Mouse (Mus musculus): ENCODE results near the gene Cap1. TPM values are rescaled to one million over a fixed set of nuclear protein-coding genes. Genes with fewer than 3 reads are reported as not detected.
"Not testable (repeated sequence)": the region's sequence is repeated elsewhere in the genome, so short reads cannot be mapped to it uniquely, and the experiment has no call there.

Gene Cap1
- polyA plus RNA-seq, 1 experiment from 2014 or later, result 76.0 TPM

DNA sequence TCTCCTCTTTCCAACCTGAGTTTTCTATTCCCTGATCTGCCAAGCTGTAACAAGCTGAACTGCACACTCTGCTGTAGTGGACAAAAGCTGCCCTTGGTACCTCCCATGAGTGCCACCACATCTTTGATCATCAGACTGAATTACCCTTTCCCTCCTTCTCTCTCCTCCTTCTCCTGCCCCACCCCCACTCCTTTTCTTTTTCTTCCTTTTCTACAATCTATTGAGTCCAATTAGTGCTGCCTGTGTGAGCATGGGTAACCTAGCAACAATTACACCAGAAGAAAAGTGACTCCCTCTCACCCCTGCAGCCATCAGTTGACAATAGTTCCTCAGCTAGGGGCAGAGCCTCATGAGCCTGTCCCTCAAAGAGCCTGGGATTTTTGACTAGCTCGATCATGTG is 54.0 kb downstream of the Cap1 start:
- Histone ChIP-seq H3K4me2 (no peak overlapping the region), H3K9ac (no peak overlapping the region), H3K4me1 (replicated peaks) (peaks cover 24% of the 10 kb centered on the region), H3K9me3 (no peaks in the 10 kb centered on the region), H3K4me3 (no peak overlapping the region), H3K27ac (peak overlapping the region; percentile 41; the same call in 1 of the 2 replicates), H3K27me3 (no peaks in the 10 kb centered on the region), H3K36me3 (no peaks in the 10 kb centered on the region)
- ATAC-seq (ENCODE audit: low FRiP score), result no peak
- WGBS, result 11% methylated on average over 1 of the region's 1 CpGs

DNA sequence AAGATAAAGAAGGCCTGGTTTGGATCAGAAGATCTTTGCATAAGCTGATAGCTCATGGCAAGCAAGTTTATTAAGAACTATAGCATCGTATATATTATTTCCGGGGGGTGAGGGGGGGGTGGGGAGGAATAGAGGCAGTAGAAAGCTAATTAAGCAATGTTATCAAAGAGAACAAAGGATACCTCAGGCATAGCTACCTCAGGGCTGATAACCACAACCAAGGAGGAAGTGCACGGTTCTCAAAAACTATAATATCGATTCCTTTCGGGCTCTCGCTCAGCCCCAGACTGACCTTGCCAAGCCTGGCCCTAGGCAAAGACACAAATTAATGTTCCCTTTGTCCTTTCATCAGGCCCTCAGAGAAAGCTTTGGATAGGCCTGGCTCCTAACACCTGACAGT is 56.5 kb downstream of the Cap1 start:
- H3K27ac ChIP-seq, result no peak overlapping the region
- H3K4me1 ChIP-seq (replicated peaks), result peaks cover 9% of the 10 kb centered on the region; the same call in 1 of the 2 replicates
- no peaks in the 10 kb centered on the region for H3K9me3 ChIP-seq
- H3K9ac ChIP-seq, result no peak overlapping the region
- H3K36me3 ChIP-seq, result no peaks in the 10 kb centered on the region
- no peak overlapping the region for H3K4me3 ChIP-seq
- no peak for ATAC-seq (ENCODE audit: low FRiP score)
- no peak overlapping the region for H3K4me2 ChIP-seq
- WGBS, result 97% methylated on average over 6 of the region's 6 CpGs
- H3K27me3 ChIP-seq, result no peaks in the 10 kb centered on the region

DNA sequence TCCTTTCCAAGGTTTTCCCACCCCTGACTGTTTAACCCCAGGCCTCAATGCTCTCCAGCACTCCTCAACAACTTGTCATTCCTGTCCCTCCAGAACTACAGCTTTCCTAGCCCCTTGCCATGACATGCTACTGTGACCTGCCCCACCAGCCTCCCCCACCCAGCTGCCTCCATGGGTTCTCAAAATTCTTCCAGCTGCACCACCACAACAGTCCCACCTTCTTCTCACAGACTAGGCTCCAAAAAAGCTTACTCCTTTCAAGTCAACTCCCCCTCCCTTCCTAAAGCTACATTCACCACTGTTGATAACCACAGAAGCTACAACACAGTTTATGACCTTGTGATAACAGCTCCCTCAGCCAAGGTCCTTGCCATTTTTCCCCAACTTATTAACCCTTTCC is 58.2 kb downstream of the Cap1 start:
- ATAC-seq (ENCODE audit: low FRiP score), result no peak
- H3K4me2 ChIP-seq, result no peak overlapping the region
- no peak overlapping the region for H3K4me3 ChIP-seq
- H3K27me3 ChIP-seq, result no peaks in the 10 kb centered on the region
- peaks cover 9% of the 10 kb centered on the region; the same call in 1 of the 2 replicates for H3K4me1 ChIP-seq (replicated peaks)
- no peak overlapping the region for H3K9ac ChIP-seq
- H3K27ac ChIP-seq, result no peak overlapping the region
- no peaks in the 10 kb centered on the region for H3K9me3 ChIP-seq
- no peaks in the 10 kb centered on the region for H3K36me3 ChIP-seq

DNA sequence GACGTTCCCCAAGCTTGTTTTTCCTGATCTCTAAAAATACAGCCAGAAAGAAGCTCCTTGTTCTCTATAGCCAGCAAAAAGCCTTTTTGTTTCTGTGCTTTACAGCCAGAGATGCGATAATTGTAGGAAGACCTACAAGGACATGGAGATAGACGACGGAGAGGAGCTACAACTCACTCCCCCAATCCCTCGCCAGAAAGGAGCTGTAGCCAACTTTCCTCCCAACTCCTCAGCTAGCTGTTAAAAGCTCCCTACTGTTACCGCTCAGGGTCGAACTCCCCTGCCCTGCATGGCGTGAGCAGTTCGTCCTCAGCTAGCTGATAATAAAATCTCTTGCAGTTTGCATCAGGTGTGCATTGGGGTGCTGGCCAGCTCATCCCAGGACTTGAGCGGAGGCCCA is 64.9 kb downstream of the Cap1 start:
- not testable (repeated sequence) for ATAC-seq (ENCODE audit: low FRiP score)
- 48% methylated on average over 10 of the region's 10 CpGs for WGBS

DNA sequence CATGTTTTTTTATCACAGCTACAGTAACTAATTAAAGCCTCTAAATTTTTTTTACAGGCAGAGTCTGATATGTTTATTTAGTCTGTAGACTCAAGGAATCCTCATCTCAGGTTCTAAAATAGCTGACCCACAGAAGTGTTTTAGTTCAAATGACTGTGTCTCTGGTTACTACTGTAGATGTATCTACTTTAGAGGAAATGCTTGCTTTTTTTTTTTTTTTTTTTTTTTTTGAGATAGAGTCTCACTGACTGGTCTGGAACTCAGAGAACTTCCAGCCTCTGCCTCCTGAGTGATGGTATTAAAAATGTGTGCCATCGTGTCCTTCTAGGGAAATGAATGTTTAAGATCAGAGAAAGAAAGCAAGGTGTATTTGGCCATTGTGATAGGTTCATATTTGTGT is 69.7 kb downstream of the Cap1 start:
- H3K27me3 ChIP-seq, result no peaks in the 10 kb centered on the region
- H3K36me3 ChIP-seq, result no peaks in the 10 kb centered on the region
- no peak overlapping the region for H3K4me3 ChIP-seq
- H3K4me1 ChIP-seq (replicated peaks), result no peaks in the 10 kb centered on the region
- no peaks in the 10 kb centered on the region for H3K9me3 ChIP-seq
- no peak for ATAC-seq (ENCODE audit: low FRiP score)
- H3K27ac ChIP-seq, result no peak overlapping the region
- H3K9ac ChIP-seq, result no peak overlapping the region
- H3K4me2 ChIP-seq, result no peak overlapping the region
- WGBS, result 93% methylated on average over 1 of the region's 1 CpGs

More for the DNA sequence above, 64.9 kb downstream of the Cap1 start:
- not testable (repeated sequence) for H3K4me2 ChIP-seq; H3K27ac ChIP-seq; H3K36me3 ChIP-seq; H3K9me3 ChIP-seq; H3K9ac ChIP-seq; H3K4me3 ChIP-seq; H3K4me1 ChIP-seq (replicated peaks); H3K27me3 ChIP-seq

DNA sequence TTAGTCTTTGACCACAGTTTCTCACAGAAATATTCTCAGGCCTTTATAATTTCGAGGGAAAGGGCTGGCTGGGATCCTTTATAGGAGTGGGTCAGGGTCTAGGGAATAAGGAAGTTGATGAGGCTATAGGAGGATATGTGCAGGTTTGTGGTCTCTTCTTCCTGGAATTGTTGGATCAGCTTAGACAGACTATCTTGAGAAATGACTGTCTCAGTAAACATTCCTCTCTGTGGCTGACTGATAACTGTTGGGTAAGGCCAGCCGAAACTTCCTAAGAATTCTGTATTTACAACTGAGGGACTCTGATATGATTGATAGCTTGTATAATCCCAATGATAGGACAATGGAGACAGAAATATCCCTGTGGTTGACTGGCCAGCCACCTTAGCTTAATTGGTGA is 74.0 kb downstream of the Cap1 start:
- Histone ChIP-seq H3K9ac (no peak overlapping the region), H3K9me3 (no peaks in the 10 kb centered on the region), H3K36me3 (no peaks in the 10 kb centered on the region), H3K4me3 (no peak overlapping the region), H3K4me1 (replicated peaks) (no peaks in the 10 kb centered on the region), H3K27me3 (no peaks in the 10 kb centered on the region), H3K4me2 (no peak overlapping the region), H3K27ac (no peak overlapping the region)
- ATAC-seq (ENCODE audit: low FRiP score), result no peak
- WGBS, result 75% methylated on average over 2 of the region's 2 CpGs

DNA sequence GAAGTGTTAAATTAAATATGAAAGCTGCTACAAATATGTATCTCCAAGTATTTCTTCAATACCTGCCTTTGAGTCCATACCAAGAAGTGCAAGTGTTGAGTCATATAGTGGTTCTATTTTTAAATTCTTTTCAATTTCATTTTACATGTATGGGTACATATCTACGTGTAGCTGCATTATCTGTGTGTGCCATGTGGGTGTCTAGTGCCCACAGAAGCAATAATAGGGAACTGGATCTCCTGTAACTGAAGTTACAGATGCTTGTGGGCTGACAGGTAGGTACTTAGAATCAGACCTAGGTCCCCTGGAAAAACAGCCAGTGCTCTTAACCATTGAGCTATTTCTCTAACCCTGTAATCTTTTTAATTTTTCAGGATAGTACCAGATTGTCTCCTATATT is 74.7 kb downstream of the Cap1 start:
- no peaks in the 10 kb centered on the region for H3K27me3 ChIP-seq
- no peak overlapping the region for H3K4me3 ChIP-seq
- H3K9ac ChIP-seq, result no peak overlapping the region
- no peak overlapping the region for H3K27ac ChIP-seq
- WGBS, result 76% methylated on average over 1 of the region's 1 CpGs
- H3K36me3 ChIP-seq, result no peaks in the 10 kb centered on the region
- no peak for ATAC-seq (ENCODE audit: low FRiP score)
- H3K4me1 ChIP-seq (replicated peaks), result no peaks in the 10 kb centered on the region
- H3K4me2 ChIP-seq, result no peak overlapping the region
- no peaks in the 10 kb centered on the region for H3K9me3 ChIP-seq

Other genes with a start within 250 kb of the Cap1 start
- gene 9530002B09Rik, start 196.8 kb downstream of the Cap1 start, polyA plus RNA-seq (2015; fragmentation: Nextera tagmentation; extraction: Ambion mirVana), result not detected in 2 replicates
- gene Ppt1, start 49.8 kb downstream of the Cap1 start, polyA plus RNA-seq (2015; fragmentation: Nextera tagmentation; extraction: Ambion mirVana), result 85.7 and 88.3 TPM in 2 replicates
- gene Mfsd2a, start 75.1 kb upstream of the Cap1 start, polyA plus RNA-seq (2015; fragmentation: Nextera tagmentation; extraction: Ambion mirVana), result 29.6 and 36.7 TPM in 2 replicates
- gene Mycl, start 109.6 kb upstream of the Cap1 start, polyA plus RNA-seq (2015; fragmentation: Nextera tagmentation; extraction: Ambion mirVana), result 75.9 and 77.3 TPM in 2 replicates
- gene Trit1, start 130.5 kb upstream of the Cap1 start, polyA plus RNA-seq (2015; fragmentation: Nextera tagmentation; extraction: Ambion mirVana), result 25.4 and 27.1 TPM in 2 replicates
- 0.22 TPM in 2 replicates for gene Bmp8b, start 219.1 kb upstream of the Cap1 start, polyA plus RNA-seq (2015; fragmentation: Nextera tagmentation; extraction: Ambion mirVana)
- gene Oxct2b, start 230.2 kb upstream of the Cap1 start, polyA plus RNA-seq (2015; fragmentation: Nextera tagmentation; extraction: Ambion mirVana), result 0.21 and 0.40 TPM in 2 replicates

Measured in hindbrain, embryonic 13.5 days (tissue).